Mouse (Mus musculus): ENCODE results near the gene Fbxo39. TPM values are rescaled to one million over a fixed set of nuclear protein-coding genes. Genes with fewer than 3 reads are reported as not detected.

Gene Fbxo39
- not detected in 2 replicates for polyA plus RNA-seq (2012; rRNA removed)

- TF ChIP-seq POLR2A (IDR thresholded peaks at IDR 0.05; ENCODE audit: borderline replicate concordance, extremely low read depth, insufficient read depth, insufficient read length, poor library complexity, severe bottlenecking): no peak
- no peak for TF ChIP-seq CTCF (IDR thresholded peaks at IDR 0.05; ENCODE audit: borderline replicate concordance, extremely low read depth, insufficient read depth, insufficient read length)
- no peak for DNase-seq (ENCODE audit: low read depth)
Observed at GRCm38 (mm10) chr11:72314151-72314895, at the start of gene Fbxo39. Fbxo39 (plus strand) TSS chr11:72314444.

GRCm38 (mm10) chr11:72265483-72265882 lies 48.8 kb upstream of the Fbxo39 start:
- TF ChIP-seq CTCF (IDR thresholded peaks at IDR 0.05; ENCODE audit: borderline replicate concordance, extremely low read depth, insufficient read depth, insufficient read length) (no peak), POLR2A (IDR thresholded peaks at IDR 0.05; ENCODE audit: borderline replicate concordance, extremely low read depth, insufficient read depth, insufficient read length, poor library complexity, severe bottlenecking) (no peak)
- peak; percentile 42 for DNase-seq (ENCODE audit: low read depth)

GRCm38 (mm10) chr11:72266207-72266959 lies 47.9 kb upstream of the Fbxo39 start:
- TF ChIP-seq POLR2A (IDR thresholded peaks at IDR 0.05; ENCODE audit: borderline replicate concordance, extremely low read depth, insufficient read depth, insufficient read length, poor library complexity, severe bottlenecking): no peak
- TF ChIP-seq CTCF (IDR thresholded peaks at IDR 0.05; ENCODE audit: borderline replicate concordance, extremely low read depth, insufficient read depth, insufficient read length): peak; percentile 59
- peak; percentile 84 for DNase-seq (ENCODE audit: low read depth)

- TF ChIP-seq CTCF (IDR thresholded peaks at IDR 0.05; ENCODE audit: borderline replicate concordance, extremely low read depth, insufficient read depth, insufficient read length) (peak; percentile 7; the same call in 1 of the 2 replicates), POLR2A (IDR thresholded peaks at IDR 0.05; ENCODE audit: borderline replicate concordance, extremely low read depth, insufficient read depth, insufficient read length, poor library complexity, severe bottlenecking) (no peak)
- no peak for DNase-seq (ENCODE audit: low read depth)
Observed at GRCm38 (mm10) chr11:72266960-72267560, 47.2 kb upstream of the Fbxo39 start, which contains the start of gene Slc13a5. Slc13a5 (minus strand) TSS chr11:72267222.

GRCm38 (mm10) chr11:72271761-72272160 lies 42.5 kb upstream of the Fbxo39 start:
- DNase-seq (ENCODE audit: low read depth): no peak
- no peak for TF ChIP-seq POLR2A (IDR thresholded peaks at IDR 0.05; ENCODE audit: borderline replicate concordance, extremely low read depth, insufficient read depth, insufficient read length, poor library complexity, severe bottlenecking)

- TF ChIP-seq POLR2A (IDR thresholded peaks at IDR 0.05; ENCODE audit: borderline replicate concordance, extremely low read depth, insufficient read depth, insufficient read length, poor library complexity, severe bottlenecking) (no peak), CTCF (IDR thresholded peaks at IDR 0.05; ENCODE audit: borderline replicate concordance, extremely low read depth, insufficient read depth, insufficient read length) (no peak)
- peak; percentile 3 for DNase-seq (ENCODE audit: low read depth)
Observed at GRCm38 (mm10) chr11:72273341-72273740, 40.9 kb upstream of the Fbxo39 start.

- DNase-seq (ENCODE audit: low read depth): no peak
- TF ChIP-seq CTCF (IDR thresholded peaks at IDR 0.05; ENCODE audit: borderline replicate concordance, extremely low read depth, insufficient read depth, insufficient read length) (no peak), POLR2A (IDR thresholded peaks at IDR 0.05; ENCODE audit: borderline replicate concordance, extremely low read depth, insufficient read depth, insufficient read length, poor library complexity, severe bottlenecking) (no peak)
Observed at GRCm38 (mm10) chr11:72281143-72281851, 32.9 kb upstream of the Fbxo39 start.

- peak; percentile 69 for DNase-seq (ENCODE audit: low read depth)
- TF ChIP-seq POLR2A (IDR thresholded peaks at IDR 0.05; ENCODE audit: borderline replicate concordance, extremely low read depth, insufficient read depth, insufficient read length, poor library complexity, severe bottlenecking): no peak
- no peak for TF ChIP-seq CTCF (IDR thresholded peaks at IDR 0.05; ENCODE audit: borderline replicate concordance, extremely low read depth, insufficient read depth, insufficient read length)
Observed at GRCm38 (mm10) chr11:72281852-72282400, 32.3 kb upstream of the Fbxo39 start.

GRCm38 (mm10) chr11:72283486-72284224 lies 30.6 kb upstream of the Fbxo39 start:
- TF ChIP-seq POLR2A (IDR thresholded peaks at IDR 0.05; ENCODE audit: borderline replicate concordance, extremely low read depth, insufficient read depth, insufficient read length, poor library complexity, severe bottlenecking) (no peak), CTCF (IDR thresholded peaks at IDR 0.05; ENCODE audit: borderline replicate concordance, extremely low read depth, insufficient read depth, insufficient read length) (no peak)
- DNase-seq (ENCODE audit: low read depth): no peak

GRCm38 (mm10) chr11:72284532-72285182 lies 29.6 kb upstream of the Fbxo39 start:
- TF ChIP-seq POLR2A (IDR thresholded peaks at IDR 0.05; ENCODE audit: borderline replicate concordance, extremely low read depth, insufficient read depth, insufficient read length, poor library complexity, severe bottlenecking) (no peak), CTCF (IDR thresholded peaks at IDR 0.05; ENCODE audit: borderline replicate concordance, extremely low read depth, insufficient read depth, insufficient read length) (no peak)

More at GRCm38 (mm10) chr11:72284532-72285182, 29.6 kb upstream of the Fbxo39 start:
- DNase-seq (ENCODE audit: low read depth): no peak

Measured in brain, embryonic 14.5 days (tissue).